ENCODE assay signal across 18 mouse cellular contexts in the genomic region with DNA sequence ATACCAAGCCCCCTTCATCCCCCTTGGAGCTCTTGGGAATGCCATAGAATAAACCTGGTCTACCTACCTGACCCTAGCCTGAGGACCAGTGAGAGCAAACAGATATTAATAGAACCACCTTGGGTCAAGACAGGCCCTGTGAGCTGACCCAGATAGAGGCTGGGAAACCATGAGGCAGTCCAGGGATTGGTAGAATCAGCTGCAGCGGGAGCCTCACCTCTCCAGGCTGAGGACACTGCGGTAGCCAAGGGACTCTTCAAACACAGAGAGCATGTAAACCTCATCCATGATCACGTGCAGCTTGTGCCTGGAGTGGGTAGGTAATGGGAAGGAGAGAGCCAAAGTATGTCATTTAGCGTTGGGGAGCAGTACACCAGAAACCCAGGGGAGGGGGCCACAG. TPM values are rescaled to one million over a fixed set of nuclear protein-coding genes. Genes with fewer than 3 reads are reported as not detected.
DNase-seq lines count a peak whose midpoint lies in the region; TF ChIP-seq lines count a peak whose summit lies in the region.
"Had no signal": no experiment of that assay in that cellular context is flagged by ENCODE, and none has a peak within 500 bp of the region (broad histone marks: within the 10 kb centered on the region; RNA-seq: fewer than 3 reads in every experiment).

No protein-coding gene starts in this region.

- intact Hi-C loops in gastrocnemius, adult 2 months (cut with DNase I): no loop called here
- intact Hi-C loops in gastrocnemius, postnatal 14 days (cut with DNase I; ENCODE audit: low total_unique reads): no loop called here
- intact Hi-C loops in heart, postnatal 10 days (cut with DNase I): no loop called here

- DNase-seq in gastrocnemius, adult 18-20 months (ENCODE audit: low spot score): peak; percentile 34
- DNase-seq in gastrocnemius, postnatal 25 days: no peak
- peak; percentile 45 for DNase-seq in gastrocnemius, adult 2 months
- DNase-seq in gastrocnemius, postnatal 14 days: no peak
- peak; percentile 90 for DNase-seq in heart, adult 11 months
- DNase-seq in heart, postnatal 10 days: no peak
- DNase-seq: adrenal gland, adult 2 months; adrenal gland, adult 8-10 months; adrenal gland, postnatal 10 days; adrenal gland, postnatal 14 days; adrenal gland, postnatal 25 days; adrenal gland, postnatal 36 days; B cell, adult 2 months; cerebellum, adult 11 months; cerebellum, adult 11-12 months; cerebellum, adult 18-20 months had no signal

- no peak for TF ChIP-seq CTCF in gastrocnemius, adult 2 months (IDR thresholded peaks at IDR 0.05)

- H3K4me3 ChIP-seq in gastrocnemius, adult 2 months: no peak overlapping the region

- H3K27ac ChIP-seq in gastrocnemius, adult 2 months: peak overlapping the region; percentile 74

RNA-seq across cellular contexts. Expression of gene Accs, which starts 10.8 kb away (rescaled TPM):
- 1 to 10 TPM; 3.2 to 3.4 TPM for total RNA-seq in gastrocnemius, adult 18-20 months (2021)
- total RNA-seq in gastrocnemius, postnatal 25 days (2021): 1 to 10 TPM; 2.3 to 4.1 TPM
- total RNA-seq in gastrocnemius, adult 2 months (2021): 1 to 10 TPM; 1.7 to 2.2 TPM
- 1 to 10 TPM; 3.0 to 3.4 TPM for total RNA-seq in gastrocnemius, postnatal 14 days (2021)
- 1 to 10 TPM; 5.4 to 7.6 TPM for total RNA-seq in heart, postnatal 10 days (2021)

RNA-seq across cellular contexts. Expression of gene Ext2, which starts 16.6 kb away (rescaled TPM):
- total RNA-seq in gastrocnemius, adult 18-20 months (2021): 10 to 100 TPM; 39.0 to 40.2 TPM
- 10 to 100 TPM; 30.7 to 34.6 TPM for total RNA-seq in gastrocnemius, postnatal 25 days (2021)
- total RNA-seq in gastrocnemius, adult 2 months (2021): 10 to 100 TPM; 39.6 to 41.5 TPM
- 10 to 100 TPM; 33.5 to 37.8 TPM for total RNA-seq in gastrocnemius, postnatal 14 days (2021)
- total RNA-seq in heart, postnatal 10 days (2021): 10 to 100 TPM; 58.0 to 59.9 TPM

RNA-seq across cellular contexts. Expression of gene Accsl, which starts 30.0 kb away (rescaled TPM):
- total RNA-seq in gastrocnemius, adult 18-20 months (2021): not detected
- total RNA-seq in gastrocnemius, postnatal 25 days (2021): not detected
- total RNA-seq in gastrocnemius, adult 2 months (2021): not detected
- not detected for total RNA-seq in gastrocnemius, postnatal 14 days (2021)
- total RNA-seq in heart, postnatal 10 days (2021): under 1 TPM in 1 of 2 experiments, not detected in 1; 0.24 TPM
- total RNA-seq: G1E, MEL had no signal

Comparison
In these comparisons a context has a peak if more than half of its experiments do, and no peak if none do; other contexts are left out.
1. DNase-seq: peak in gastrocnemius, adult 18-20 months (single experiment), gastrocnemius, adult 2 months (single experiment) and heart, adult 11 months (single experiment); none in gastrocnemius, postnatal 25 days (single experiment), gastrocnemius, postnatal 14 days (single experiment) and heart, postnatal 10 days (0 of 2).